Mouse (Mus musculus) embryonic stem cell, embryonic (primary cell): Measurements from ENCODE around the gene Nxpe2.
"Not testable (repeated sequence)": the region's sequence is repeated elsewhere in the genome, so short reads cannot be mapped to it uniquely, and the experiment has no call there.

Source experiments
- CTCF ChIA-PET, 4 experiments: fragments of 300-600 bp in 2 of 4; fragments of 350-600 bp in 2 of 4; sonication (Branson Sonifier 250); formaldehyde crosslinking; loops; one replicate each; lab custom pipeline; 2022; ENCODE audit warnings: inconsistent platforms in 2 of 4; lab: Charles Lee
- POLR2A ChIA-PET, 4 experiments: fragments of 300-600 bp in 2 of 4; fragments of 350-600 bp in 2 of 4; sonication (Branson Sonifier 250); formaldehyde crosslinking; loops; one replicate each; lab custom pipeline; 2022; ENCODE audit warnings: antibody characterized with exemption in 4 of 4, inconsistent platforms in 1 of 4; lab: Charles Lee

The Nxpe2 gene

DNA sequence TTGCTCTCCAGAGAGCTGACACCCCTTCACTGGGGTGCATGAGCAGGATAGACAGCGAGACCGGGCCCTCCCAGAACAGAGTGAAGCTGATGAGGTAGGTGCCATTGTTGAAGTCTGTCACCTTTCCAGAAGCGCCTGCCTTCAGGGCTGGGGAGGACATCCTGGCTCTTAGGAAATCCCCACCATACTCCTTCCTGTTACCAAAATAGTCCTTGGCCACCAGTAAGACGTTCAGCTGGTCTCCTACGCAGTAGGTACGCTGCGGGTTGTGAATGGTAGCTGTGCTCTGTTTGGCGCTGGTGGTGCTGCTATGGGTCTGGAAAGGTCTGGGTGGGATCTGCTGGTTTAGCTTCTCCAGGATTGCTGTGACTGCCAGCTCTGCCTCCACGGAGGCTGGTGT lies 26.9 kb downstream of the Nxpe2 start:
- CTCF ChIA-PET = interaction anchor here in 1 of 4 experiments (0.5 kb wide), 1 partner anchor 68 kb away, joined by 3 read pairs; no protein-coding TSS in a partner anchor
- POLR2A ChIA-PET = interaction anchor here in 1 of 4 experiments (0.6 kb wide), 1 partner anchor 1112 kb away, joined by 3 read pairs; no protein-coding TSS in a partner anchor

- ChIA-PET POLR2A (no interaction called here), CTCF (no interaction called here)
Measured at GRCm38 (mm10) chr9:48315825-48316224, 37.4 kb downstream of the Nxpe2 start.

GRCm38 (mm10) chr9:48314194-48314593 lies 39.1 kb downstream of the Nxpe2 start:
- CTCF ChIA-PET = no interaction called here
- POLR2A ChIA-PET = no interaction called here

- ChIA-PET CTCF (no interaction called here), POLR2A (no interaction called here)
Measured at GRCm38 (mm10) chr9:48311241-48311640, 42.0 kb downstream of the Nxpe2 start.

GRCm38 (mm10) chr9:48303564-48303963 lies 49.7 kb downstream of the Nxpe2 start:
- POLR2A ChIA-PET = interaction anchor here in 2 of 4 experiments (0.7 to 1.4 kb wide), 2 partner anchors 192 to 918 kb away, joined by 3 to 4 read pairs; partner anchors contain the start of gene Gm5617 (in 1 of the 2)
- CTCF ChIA-PET = not testable (repeated sequence)

GRCm38 (mm10) chr9:48298983-48299382 lies 54.3 kb downstream of the Nxpe2 start:
- ChIA-PET CTCF (interaction anchor here in 1 of 4 experiments (0.6 kb wide), 1 partner anchor 10 kb away, joined by 4 read pairs; no protein-coding TSS in a partner anchor), POLR2A (no interaction called here)

DNA sequence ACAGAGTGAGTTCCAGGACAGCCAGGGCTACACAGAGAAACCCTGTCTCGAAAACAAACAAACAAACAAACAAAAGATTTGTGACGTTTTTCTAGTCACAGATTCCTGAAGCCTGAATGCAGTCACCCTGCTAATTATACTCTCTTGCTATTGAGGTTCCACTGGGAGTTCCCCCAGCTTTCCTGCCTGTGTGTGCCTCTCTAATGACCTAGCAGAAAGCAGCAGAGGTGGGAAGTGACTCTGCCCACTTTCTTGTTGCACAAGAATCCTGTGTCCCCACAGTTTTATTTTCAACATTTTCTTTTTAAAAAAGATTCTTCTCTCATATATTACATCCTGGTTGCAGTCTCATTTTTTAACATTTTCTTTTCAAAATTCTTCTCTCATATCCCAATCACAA lies 58.5 kb downstream of the Nxpe2 start:
- ChIA-PET POLR2A (no interaction called here), CTCF (no interaction called here)

GRCm38 (mm10) chr9:48290281-48290680 lies 63.0 kb downstream of the Nxpe2 start:
- ChIA-PET POLR2A (interaction anchor here in 1 of 4 experiments (1.2 kb wide), 1 partner anchor 739 kb away, joined by 3 read pairs; no protein-coding TSS in a partner anchor), CTCF (interaction anchor here in 1 of 4 experiments (0.7 kb wide), 1 partner anchor 23 kb away, joined by 3 read pairs; no protein-coding TSS in a partner anchor)

- POLR2A ChIA-PET = no interaction called here
Measured at GRCm38 (mm10) chr9:48284221-48284620, 69.0 kb downstream of the Nxpe2 start.

DNA sequence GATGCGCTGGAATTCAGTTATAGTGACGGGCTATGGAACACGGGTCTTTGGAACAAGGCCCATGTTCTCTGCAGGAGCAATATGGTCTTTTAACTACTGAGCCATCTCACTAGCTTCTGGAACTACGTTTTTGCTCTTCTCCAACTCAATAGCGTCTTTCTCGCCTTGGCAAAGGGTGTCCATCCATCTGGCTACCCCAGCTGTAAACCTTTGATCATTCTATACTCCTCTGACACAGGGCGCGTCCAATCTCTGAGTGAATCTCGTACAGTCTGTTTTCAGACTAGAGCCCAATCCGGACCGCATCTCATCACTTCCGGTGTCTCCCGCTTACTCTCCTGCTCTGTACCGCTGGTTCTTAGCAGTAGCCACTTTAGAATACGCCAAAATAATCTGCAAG lies 76.4 kb downstream of the Nxpe2 start:
- ChIA-PET CTCF (interaction anchor here in 2 of 4 experiments (1.1 to 1.9 kb wide), 3 partner anchors 10 to 79 kb away, joined by 3 to 6 read pairs (median 6); no protein-coding TSS in a partner anchor), POLR2A (interaction anchor here in 1 of 4 experiments (1.0 kb wide), 1 partner anchor 10 kb away, joined by 3 read pairs; no protein-coding TSS in a partner anchor)

More at GRCm38 (mm10) chr9:48284221-48284620, 69.0 kb downstream of the Nxpe2 start:
- CTCF ChIA-PET = interaction anchor here in 1 of 4 experiments (0.6 kb wide), 1 partner anchor 70 kb away, joined by 3 read pairs; no protein-coding TSS in a partner anchor
